Mouse (Mus musculus) liver, adult (tissue): ENCODE results near the gene Wfdc11.

Experiments used
- GATA4 ChIP-seq: IDR thresholded peaks from 2 replicates; pipeline ENCODE4 v1.6.1; 2014; ENCODE audit warnings: mild to moderate bottlenecking, low read length; ENCODE audit not compliant: insufficient replicate concordance

The Wfdc11 gene

GRCm38 (mm10) chr2:164673987-164674386, at the start of gene Wfdc11:
TSS of gene Wfdc11 (minus strand) at chr2:164674087.
- TF ChIP-seq GATA4: no peak

DNA sequence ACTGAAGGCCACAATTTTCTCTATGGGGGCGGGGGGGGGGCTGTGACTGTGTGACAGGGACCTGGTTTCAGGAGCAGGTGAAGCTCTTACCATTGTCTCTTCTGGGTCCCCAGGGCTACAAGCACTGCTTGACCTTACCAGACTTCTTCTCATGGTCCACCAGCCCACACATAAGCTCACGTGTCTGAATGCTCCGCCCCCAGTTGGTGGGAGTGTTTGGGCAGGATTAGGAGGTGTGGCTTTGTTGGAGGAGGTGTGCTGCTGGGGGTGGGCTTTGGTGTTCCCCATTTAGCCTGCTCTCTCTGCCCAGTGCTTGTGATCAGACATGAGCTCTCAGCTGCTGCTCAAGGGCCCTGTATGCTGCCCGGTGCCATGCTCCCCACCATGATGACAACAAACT, 49.4 kb upstream of the Wfdc11 start:
- no peak for TF ChIP-seq GATA4

DNA sequence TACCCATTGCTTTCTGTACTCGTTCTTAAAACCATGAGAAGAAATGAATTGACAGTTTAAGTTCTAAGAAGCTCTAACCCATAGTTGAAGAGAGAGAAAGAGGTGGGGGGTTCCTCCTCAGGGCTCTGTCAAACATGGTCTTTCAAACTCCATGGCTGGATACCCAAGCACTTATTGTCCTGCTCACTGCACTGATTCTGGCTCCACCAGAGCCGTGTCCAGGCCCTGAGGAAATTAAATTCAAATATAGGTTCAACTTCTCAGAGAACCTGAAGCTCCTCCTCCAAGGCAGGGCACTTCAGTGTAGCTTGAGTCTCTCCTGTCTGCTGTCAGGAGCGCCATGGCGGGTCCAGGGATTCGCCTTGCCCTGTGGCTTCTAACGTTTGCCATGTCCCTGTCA, 41.1 kb upstream of the Wfdc11 start, which contains the start of gene Spint5:
TSS of gene Spint5 (plus strand) at position 301 of the 400 bp plus-strand sequence.
- no peak for TF ChIP-seq GATA4

DNA sequence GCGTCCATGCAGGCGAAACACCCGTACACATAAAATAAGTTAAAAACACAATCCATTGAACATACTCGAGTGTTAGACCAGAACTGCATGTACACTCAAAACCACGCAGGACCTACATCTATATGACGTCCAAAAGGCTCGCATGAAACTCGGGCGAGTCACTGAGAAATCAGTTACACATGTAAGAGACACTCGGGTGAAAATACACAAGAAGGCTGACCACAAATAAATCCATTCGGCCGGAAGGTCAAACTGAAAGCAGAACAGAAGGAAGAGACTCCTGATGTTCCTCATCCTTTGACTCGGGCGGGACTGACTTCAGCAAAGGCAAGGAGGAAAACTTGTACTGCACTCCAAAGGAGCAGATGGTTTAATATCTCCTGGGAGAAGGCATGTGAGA, 32.1 kb upstream of the Wfdc11 start:
- no peak for TF ChIP-seq GATA4

- TF ChIP-seq GATA4: no peak
Observed at GRCm38 (mm10) chr2:164705328-164705727, 31.4 kb upstream of the Wfdc11 start.

- TF ChIP-seq GATA4: no peak
Observed at GRCm38 (mm10) chr2:164704235-164704634, 30.3 kb upstream of the Wfdc11 start.

GRCm38 (mm10) chr2:164701761-164702160, 27.9 kb upstream of the Wfdc11 start:
- TF ChIP-seq GATA4: no peak

DNA sequence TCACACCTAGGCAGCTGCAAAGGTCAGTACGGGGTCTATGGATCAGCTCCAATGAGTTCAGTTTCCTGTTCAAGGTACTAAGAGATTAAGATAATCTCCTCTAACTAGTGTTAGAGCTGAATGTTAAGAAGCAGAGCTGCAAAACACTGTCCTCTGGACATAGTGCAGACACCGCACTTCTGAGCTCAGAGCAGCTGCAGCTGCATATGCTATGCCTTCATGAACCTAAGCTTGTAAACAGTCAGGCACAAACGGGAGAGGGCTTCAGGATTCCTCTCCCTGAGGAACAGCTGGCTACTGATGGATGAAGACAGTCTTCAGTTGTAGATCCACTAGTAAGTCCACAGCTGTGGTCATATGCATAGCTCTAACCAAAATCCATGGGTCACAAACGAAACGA, 27.1 kb upstream of the Wfdc11 start:
- TF ChIP-seq GATA4: no peak

DNA sequence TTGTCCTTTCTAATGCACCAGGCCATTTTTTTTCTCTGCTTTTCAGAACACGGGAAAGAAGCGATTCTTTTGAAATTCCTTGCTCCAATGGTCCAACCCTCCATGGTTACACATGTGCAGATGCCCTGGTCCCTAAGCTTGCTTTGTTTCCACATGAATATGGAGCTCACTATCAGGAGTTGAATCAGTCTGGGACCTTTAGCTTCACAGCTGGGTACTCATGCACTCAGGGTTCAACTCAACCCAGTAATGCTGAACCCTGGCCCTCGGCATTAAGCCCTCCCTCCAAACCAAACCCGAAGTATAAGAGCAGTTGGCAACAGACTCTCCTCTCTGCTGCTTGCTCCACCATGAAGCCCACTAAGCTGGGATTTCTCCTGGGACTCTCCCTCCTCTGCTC, 24.3 kb upstream of the Wfdc11 start, which contains the start of gene Spint4:
TSS of gene Spint4 (plus strand) at position 301 of the 400 bp plus-strand sequence.
- TF ChIP-seq GATA4: no peak

DNA sequence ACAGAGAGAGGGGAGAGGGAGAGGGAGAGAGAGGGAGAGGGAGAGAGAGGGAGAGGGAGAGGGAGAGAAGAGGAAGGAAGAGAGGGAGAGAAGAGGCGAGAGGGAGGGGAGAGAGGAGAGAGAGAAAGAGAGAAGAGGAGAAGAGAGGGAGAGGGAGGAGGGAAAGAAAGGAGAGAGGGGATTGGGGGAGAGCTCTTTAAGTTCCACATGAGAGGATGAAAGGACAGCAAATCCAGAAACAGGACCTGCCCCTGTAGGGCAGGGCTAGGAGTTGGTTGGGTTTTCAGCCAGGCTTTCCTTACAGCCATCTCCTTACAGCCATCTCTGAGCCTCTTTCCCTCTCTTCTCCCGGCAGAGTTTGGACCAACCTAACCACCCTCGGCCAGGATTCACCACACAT, 10.9 kb upstream of the Wfdc11 start, which contains the start of gene Wfdc13:
TSS of gene Wfdc13 (plus strand) at position 301 of the 400 bp plus-strand sequence.
- no peak for TF ChIP-seq GATA4

DNA sequence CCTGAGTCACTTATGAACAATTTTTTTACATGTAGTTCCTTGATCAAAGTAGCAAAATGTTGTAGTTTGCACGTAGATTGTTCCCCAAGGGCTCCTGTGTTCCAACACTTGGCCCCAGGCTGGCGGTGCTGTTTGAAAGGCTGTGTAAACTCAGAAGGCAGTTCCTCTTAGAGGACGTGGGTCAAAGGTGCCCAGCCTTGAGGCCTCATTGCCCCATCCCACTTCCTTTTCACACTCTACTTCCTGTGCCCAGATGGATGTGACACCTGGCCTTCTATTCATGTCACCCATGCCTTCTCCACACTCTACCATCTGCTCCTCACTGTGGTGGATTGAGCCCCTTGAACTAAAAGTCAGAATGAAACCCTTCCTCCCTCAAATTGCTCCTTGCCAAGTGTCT, 6.0 kb upstream of the Wfdc11 start:
- no peak for TF ChIP-seq GATA4

GRCm38 (mm10) chr2:164678848-164679625, 5.2 kb upstream of the Wfdc11 start:
- TF ChIP-seq GATA4: no peak

GRCm38 (mm10) chr2:164676916-164677685, 3.2 kb upstream of the Wfdc11 start:
- no peak for TF ChIP-seq GATA4

GRCm38 (mm10) chr2:164676103-164676502, 2.2 kb upstream of the Wfdc11 start:
- TF ChIP-seq GATA4: no peak

- TF ChIP-seq GATA4: no peak
Observed at GRCm38 (mm10) chr2:164670938-164671337, 2.9 kb downstream of the Wfdc11 start.

DNA sequence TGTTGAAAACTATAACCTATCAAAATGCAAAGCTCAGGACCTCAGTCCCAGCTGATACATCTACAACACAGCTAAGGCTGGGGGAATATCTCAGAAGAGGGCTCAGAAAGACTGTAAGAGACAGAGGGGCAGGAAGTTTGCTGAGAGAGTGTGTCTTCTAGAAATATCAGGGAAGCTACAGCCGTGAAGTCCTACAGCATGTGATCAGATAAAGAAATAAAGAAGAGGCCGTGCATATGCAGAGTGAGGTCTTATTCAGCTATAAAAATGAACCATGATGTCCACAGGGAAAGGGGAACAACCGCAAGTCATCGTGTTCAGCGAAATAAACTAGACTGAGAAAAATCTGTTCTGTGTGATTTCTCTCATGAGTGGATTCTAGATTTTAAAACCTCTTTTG, 3.6 kb downstream of the Wfdc11 start:
- no peak for TF ChIP-seq GATA4
